Mouse (Mus musculus) erythroblast, embryonic 14.5 days (primary cell): Measurements from ENCODE around the gene AC153137.1.
"Not testable (repeated sequence)": the region's sequence is repeated elsewhere in the genome, so short reads cannot be mapped to it uniquely, and the experiment has no call there.

Experiments
- GATA1 ChIP-seq: IDR thresholded peaks from 2 replicates; pipeline ENCODE4 v1.6.1; 2012; ENCODE audit warnings: low read length, inconsistent platforms, mixed read lengths
- TAL1 ChIP-seq: IDR thresholded peaks from 3 replicates; pipeline ENCODE4 v1.6.1; 2012; ENCODE audit warnings: low read length, inconsistent platforms, mixed read lengths

- not testable (repeated sequence) for TF ChIP-seq GATA1, TAL1
Observed at GRCm38 (mm10) chr1:30977868-30978267, at the start of gene AC153137.1.
